Mouse (Mus musculus) CH12.LX (cell line): ENCODE measurements around the gene Lpxn. TPM values are rescaled to one million over a fixed set of nuclear protein-coding genes. Genes with fewer than 3 reads are reported as not detected.

Source experiments
- DNase-seq: peaks from one replicate; pipeline ENCODE4 v3.0.0-alpha.2; 2013; ENCODE audit errors: extremely low read depth
- H3K27ac ChIP-seq: 2 replicates; pipeline ENCODE4 v1.5.1; 2012; ENCODE audit warnings: low read depth, mild to moderate bottlenecking, control low read depth, moderate library complexity; ENCODE audit not compliant: insufficient read depth
- H3K27me3 ChIP-seq: replicated peaks from 2 replicates; pipeline ENCODE3; 2012; ENCODE audit warnings: inconsistent platforms
- H3K36me3 ChIP-seq, 2 experiments: replicated peaks in 1 of 2; 2 replicates each; pipeline versions ENCODE3 to v1.6.1; 2012; ENCODE audit warnings: inconsistent platforms in 1 of 2, low read length in 1 of 2, mild to moderate bottlenecking in 1 of 2, mixed read lengths in 1 of 2, moderate library complexity in 1 of 2; ENCODE audit not compliant: control insufficient read depth in 1 of 2, insufficient read depth in 1 of 2
- H3K4me1 ChIP-seq, 2 experiments: 2 replicates each; pipeline ENCODE4 v1.6.1; 2012; ENCODE audit warnings: inconsistent platforms in 1 of 2, moderate library complexity in 1 of 2; ENCODE audit not compliant: insufficient read depth in 2 of 2, control insufficient read depth in 1 of 2
- H3K4me2 ChIP-seq: 2 replicates; pipeline ENCODE4 v1.6.1; 2012; ENCODE audit warnings: low read depth, mild to moderate bottlenecking, control low read depth; ENCODE audit not compliant: poor library complexity, insufficient read depth, severe bottlenecking
- H3K4me3 ChIP-seq, 3 experiments: fragments of 150-350 bp in 1 of 3; sonication (generic) in 1 of 3; replicated peaks in 1 of 3; 2 replicates each; pipeline versions ENCODE3 to v1.5.1; 2011 to 2012; ENCODE audit warnings: low read depth in 2 of 3, low read length in 2 of 3, mild to moderate bottlenecking in 2 of 3, moderate library complexity in 2 of 3, control low read depth in 1 of 3, improper control_type of control experiment in 1 of 3, inconsistent platforms in 1 of 3, mixed read lengths in 1 of 3; ENCODE audit not compliant: poor library complexity in 1 of 3
- H3K79me2 ChIP-seq: replicated peaks from 2 replicates; pipeline ENCODE4 v1.6.1; 2012; ENCODE audit warnings: mild to moderate bottlenecking, moderate library complexity; ENCODE audit not compliant: control insufficient read depth, poor library complexity, insufficient read depth, severe bottlenecking; ENCODE audit errors: extremely low read depth
- H3K9ac ChIP-seq: 2 replicates; pipeline ENCODE4 v1.6.1; 2012; ENCODE audit warnings: low read depth, mild to moderate bottlenecking, control low read depth, moderate library complexity; ENCODE audit not compliant: insufficient read depth
- H3K9me3 ChIP-seq: replicated peaks from 2 replicates; pipeline ENCODE3; 2012; ENCODE audit warnings: low read length, inconsistent platforms, mixed read lengths
- CHD1 ChIP-seq: IDR thresholded peaks from 2 replicates; pipeline ENCODE4 v1.6.1; 2012; ENCODE audit warnings: low read depth, low read length, improper control_type of control experiment, inconsistent platforms
- ELF1 ChIP-seq: IDR thresholded peaks from 2 replicates; pipeline ENCODE4 v1.6.1; 2014; ENCODE audit warnings: low read depth, mild to moderate bottlenecking, inconsistent platforms, low read length, improper control_type of control experiment
- EP300 ChIP-seq: IDR thresholded peaks from 2 replicates; pipeline ENCODE4 v1.6.1; 2011; ENCODE audit warnings: low read length, improper control_type of control experiment
- ETS1 ChIP-seq: conservative IDR thresholded peaks from 2 replicates; pipeline ENCODE4 v1.6.1; 2012; ENCODE audit warnings: low read depth, mild to moderate bottlenecking, inconsistent platforms, low read length, improper control_type of control experiment, moderate library complexity
- GABPA ChIP-seq: IDR thresholded peaks from 2 replicates; pipeline ENCODE4 v1.6.1; 2012; ENCODE audit warnings: low read depth, low read length, improper control_type of control experiment, inconsistent platforms; ENCODE audit not compliant: insufficient replicate concordance
- IRF4 ChIP-seq: IDR thresholded peaks from 2 replicates; pipeline ENCODE4 v1.6.1; 2014; ENCODE audit warnings: low read depth, mild to moderate bottlenecking, inconsistent platforms, low read length, improper control_type of control experiment
- JUN ChIP-seq: IDR thresholded peaks from 2 replicates; pipeline ENCODE4 v1.6.1; 2011; ENCODE audit warnings: low read depth, mild to moderate bottlenecking, low read length, improper control_type of control experiment, moderate library complexity; ENCODE audit not compliant: insufficient read depth
- MAFK ChIP-seq: IDR thresholded peaks from 2 replicates; pipeline ENCODE4 v1.6.1; 2011; ENCODE audit warnings: low read length, improper control_type of control experiment; ENCODE audit not compliant: insufficient replicate concordance
- MAX ChIP-seq: IDR thresholded peaks from 2 replicates; pipeline ENCODE4 v1.6.1; 2011; ENCODE audit warnings: low read length, improper control_type of control experiment
- MAZ ChIP-seq: IDR thresholded peaks from 2 replicates; pipeline ENCODE4 v1.6.1; 2012; ENCODE audit warnings: low read depth, mild to moderate bottlenecking, inconsistent platforms, low read length, improper control_type of control experiment, moderate library complexity
- MXI1 ChIP-seq: IDR thresholded peaks from 2 replicates; pipeline ENCODE4 v1.6.1; 2011; ENCODE audit warnings: mild to moderate bottlenecking, low read depth, low read length, improper control_type of control experiment
- MYC ChIP-seq: IDR thresholded peaks from 2 replicates; pipeline ENCODE4 v1.6.1; 2011; ENCODE audit warnings: low read depth, mild to moderate bottlenecking, improper control_type of control experiment, low read length
- POLR2A ChIP-seq: IDR thresholded peaks from 2 replicates; pipeline ENCODE4 v1.6.1; 2011; ENCODE audit warnings: low read depth, mild to moderate bottlenecking, improper control_type of control experiment, low read length
- POLR2AphosphoS2 ChIP-seq: IDR thresholded peaks from 2 replicates; pipeline ENCODE4 v1.6.1; 2011; ENCODE audit warnings: low read depth, low read length, improper control_type of control experiment
- SIN3A ChIP-seq: IDR thresholded peaks from 2 replicates; pipeline ENCODE4 v1.6.1; 2012; ENCODE audit warnings: low read length, improper control_type of control experiment, inconsistent platforms
- TCF12 ChIP-seq: IDR thresholded peaks from 2 replicates; pipeline ENCODE4 v1.6.1; 2014; ENCODE audit warnings: low read depth, mild to moderate bottlenecking, inconsistent platforms, low read length, improper control_type of control experiment
- USF1 ChIP-seq: IDR thresholded peaks from 2 replicates; pipeline ENCODE4 v1.6.1; 2014; ENCODE audit warnings: low read depth, mild to moderate bottlenecking, inconsistent platforms, low read length, improper control_type of control experiment
- ZKSCAN1 ChIP-seq: IDR thresholded peaks from 2 replicates; pipeline ENCODE4 v1.6.1; 2012; ENCODE audit warnings: low read depth, inconsistent platforms, low read length, improper control_type of control experiment, borderline replicate concordance
- dilution Hi-C: fragments of 300-500 bp; cut with MboI; formaldehyde crosslinking; loops from 2 replicates; pipeline ENCODE4 v1.14.3; 2020; ENCODE audit warnings: low sequenced_read_pairs; ENCODE audit not compliant: extremely low pct_unique_long_range_greater_than_20kb, extremely low pct_ligation_motif_present
- in situ Hi-C: fragments of 300-500 bp; cut with MboI; formaldehyde crosslinking; loops from 3 replicates; pipeline ENCODE4 v1.14.3; 2019; ENCODE audit warnings: low sequenced_read_pairs, low pct_ligation_motif_present, low pct_unique_long_range_greater_than_20kb, mixed read lengths
- polyA plus RNA-seq: library from polyadenylated mRNA; unstranded; fragments of >175 nt; gene quantifications from 2 replicates; pipeline ENCODE4 v1.2.1, GENCODE M21; 2012; ENCODE audit warnings: low read depth; ENCODE audit not compliant: insufficient read length
- total RNA-seq, 2 experiments: library from RNA; depleted of rRNA; stranded (reverse); fragments of 300-350 nt in 1 of 2; fragments of >200 nt in 1 of 2; gene quantifications; 2 replicates each; pipeline ENCODE4 v1.2.3; 2012 to 2014

Gene Lpxn
- total and polyA plus RNA-seq, 3 experiments, result 39.2 to 140 (median 66.4) TPM

GRCm38 (mm10) chr19:12846382-12846781, 50.4 kb downstream of the Lpxn start, which contains the start of gene Gm5244:
TSS of gene Gm5244 (plus strand) at chr19:12846682.
- no peak within 1 kb of the TSS for H3K4me2 ChIP-seq
- no peak within 1 kb of the TSS for H3K9ac ChIP-seq
- no peak within 1 kb of the TSS for H3K27ac ChIP-seq
- H3K27me3 ChIP-seq, result no peaks in the 10 kb centered on the region
- TF ChIP-seq JUN (no peak), IRF4 (no peak), GABPA (no peak), TCF12 (no peak), MYC (no peak), MAX (no peak), SIN3A (no peak), USF1 (no peak), ZKSCAN1 (no peak), ETS1 (no peak), POLR2AphosphoS2 (no peak), CHD1 (no peak), POLR2A (no peak)
- TF ChIP-seq, all 38 proteins: peak for 0
- Histone ChIP-seq H3K79me2 (no peaks in the 10 kb centered on the region), H3K4me1 (no peaks in the 10 kb centered on the region), H3K9me3 (no peaks in the 10 kb centered on the region), H3K4me3 (no peak within 1 kb of the TSS), H3K36me3 (no peaks in the 10 kb centered on the region)
- no peak for DNase-seq
- dilution Hi-C loops, result no loop called here
- in situ Hi-C loops, result no loop called here

- Histone ChIP-seq H3K27ac (no peak within 1 kb of the TSS), H3K27me3 (no peaks in the 10 kb centered on the region), H3K4me1 (no peaks in the 10 kb centered on the region), H3K36me3 (no peaks in the 10 kb centered on the region), H3K4me3 (no peak within 1 kb of the TSS), H3K4me2 (no peak within 1 kb of the TSS), H3K9ac (no peak within 1 kb of the TSS), H3K79me2 (no peaks in the 10 kb centered on the region), H3K9me3 (no peaks in the 10 kb centered on the region)
- in situ Hi-C loops, result no loop called here
- TF ChIP-seq ETS1 (no peak), EP300 (no peak), POLR2A (no peak), GABPA (no peak), MAX (no peak), JUN (no peak), MAZ (no peak), MAFK (no peak), MXI1 (no peak), TCF12 (no peak), ELF1 (no peak)
- dilution Hi-C loops, result no loop called here
- DNase-seq, result no peak
Measured at GRCm38 (mm10) chr19:12856983-12857382, 61.0 kb downstream of the Lpxn start, which contains the start of gene Olfr1444. TSS of gene Olfr1444 (plus strand) at chr19:12857283.

Other genes with a start within 250 kb of the Lpxn start
- gene Gm4952, start 196.2 kb upstream of the Lpxn start, total RNA-seq (2012; rRNA removed), result 0.13 and 0.17 TPM in 2 replicates
- gene Gm4952, start 196.2 kb upstream of the Lpxn start, total RNA-seq (2014; rRNA removed), result 0.26 TPM in 1 of 2 replicates, not detected in the other
- gene Gm4952, start 196.2 kb upstream of the Lpxn start, polyA plus RNA-seq, result not detected in 2 replicates
- gene Glyat, start 162.9 kb upstream of the Lpxn start, total RNA-seq (2012; rRNA removed), result not detected in 2 replicates
- not detected in 2 replicates for gene Glyat, start 162.9 kb upstream of the Lpxn start, total RNA-seq (2014; rRNA removed)
- gene Glyat, start 162.9 kb upstream of the Lpxn start, polyA plus RNA-seq, result not detected in 2 replicates
- not detected in 2 replicates for gene Olfr1442, start 125.8 kb upstream of the Lpxn start, total RNA-seq (2012; rRNA removed)
- not detected in 2 replicates for gene Olfr1442, start 125.8 kb upstream of the Lpxn start, total RNA-seq (2014; rRNA removed)
- not detected in 2 replicates for gene Olfr1442, start 125.8 kb upstream of the Lpxn start, polyA plus RNA-seq
- gene Olfr1443, start 118.1 kb upstream of the Lpxn start, total RNA-seq (2012; rRNA removed), result not detected in 2 replicates
- not detected in 2 replicates for gene Olfr1443, start 118.1 kb upstream of the Lpxn start, total RNA-seq (2014; rRNA removed)
- gene Olfr1443, start 118.1 kb upstream of the Lpxn start, polyA plus RNA-seq, result not detected in 2 replicates
- not detected in 2 replicates for gene Keg1, start 100.4 kb upstream of the Lpxn start, total RNA-seq (2012; rRNA removed)
- not detected in 2 replicates for gene Keg1, start 100.4 kb upstream of the Lpxn start, total RNA-seq (2014; rRNA removed)
- gene Keg1, start 100.4 kb upstream of the Lpxn start, polyA plus RNA-seq, result not detected in 2 replicates
- 1.6 and 1.7 TPM in 2 replicates for gene Cntf, start 30.6 kb upstream of the Lpxn start, total RNA-seq (2012; rRNA removed)
- 2.2 and 2.4 TPM in 2 replicates for gene Cntf, start 30.6 kb upstream of the Lpxn start, total RNA-seq (2014; rRNA removed)
- gene Cntf, start 30.6 kb upstream of the Lpxn start, polyA plus RNA-seq, result 2.4 and 3.6 TPM in 2 replicates
- gene Zfp91, start 67 bp upstream of the Lpxn start, total RNA-seq (2012; rRNA removed), result 19.3 and 25.5 TPM in 2 replicates
- gene Zfp91, start 67 bp upstream of the Lpxn start, total RNA-seq (2014; rRNA removed), result 44.8 and 49.2 TPM in 2 replicates
- 44.7 and 46.4 TPM in 2 replicates for gene Zfp91, start 67 bp upstream of the Lpxn start, polyA plus RNA-seq
- gene Gm5244, start 50.5 kb downstream of the Lpxn start, total RNA-seq (2012; rRNA removed), result not detected in 2 replicates
- gene Gm5244, start 50.5 kb downstream of the Lpxn start, total RNA-seq (2014; rRNA removed), result not detected in 2 replicates
- not detected in 2 replicates for gene Gm5244, start 50.5 kb downstream of the Lpxn start, polyA plus RNA-seq
- gene Olfr1444, start 61.1 kb downstream of the Lpxn start, total RNA-seq (2012; rRNA removed), result not detected in 2 replicates
- not detected in 2 replicates for gene Olfr1444, start 61.1 kb downstream of the Lpxn start, total RNA-seq (2014; rRNA removed)
- not detected in 2 replicates for gene Olfr1444, start 61.1 kb downstream of the Lpxn start, polyA plus RNA-seq
- gene Olfr1445, start 87.7 kb downstream of the Lpxn start, total RNA-seq (2012; rRNA removed), result not detected in 2 replicates
- gene Olfr1445, start 87.7 kb downstream of the Lpxn start, total RNA-seq (2014; rRNA removed), result not detected in 2 replicates
- gene Olfr1445, start 87.7 kb downstream of the Lpxn start, polyA plus RNA-seq, result not detected in 2 replicates
- gene Olfr1446, start 97.3 kb downstream of the Lpxn start, total RNA-seq (2012; rRNA removed), result not detected in 2 replicates
- not detected in 2 replicates for gene Olfr1446, start 97.3 kb downstream of the Lpxn start, total RNA-seq (2014; rRNA removed)
- not detected in 2 replicates for gene Olfr1446, start 97.3 kb downstream of the Lpxn start, polyA plus RNA-seq
- not detected in 2 replicates for gene Olfr1447, start 107.5 kb downstream of the Lpxn start, total RNA-seq (2012; rRNA removed)
- gene Olfr1447, start 107.5 kb downstream of the Lpxn start, total RNA-seq (2014; rRNA removed), result not detected in 2 replicates
- gene Olfr1447, start 107.5 kb downstream of the Lpxn start, polyA plus RNA-seq, result not detected in 2 replicates
- gene Olfr1448, start 128.2 kb downstream of the Lpxn start, total RNA-seq (2012; rRNA removed), result not detected in 2 replicates
- not detected in 2 replicates for gene Olfr1448, start 128.2 kb downstream of the Lpxn start, total RNA-seq (2014; rRNA removed)
- gene Olfr1448, start 128.2 kb downstream of the Lpxn start, polyA plus RNA-seq, result not detected in 2 replicates
- gene Olfr1449, start 134.6 kb downstream of the Lpxn start, total RNA-seq (2012; rRNA removed), result not detected in 2 replicates
- gene Olfr1449, start 134.6 kb downstream of the Lpxn start, total RNA-seq (2014; rRNA removed), result not detected in 2 replicates
- not detected in 2 replicates for gene Olfr1449, start 134.6 kb downstream of the Lpxn start, polyA plus RNA-seq
- not detected in 2 replicates for gene Olfr1450, start 154.1 kb downstream of the Lpxn start, total RNA-seq (2012; rRNA removed)
- not detected in 2 replicates for gene Olfr1450, start 154.1 kb downstream of the Lpxn start, total RNA-seq (2014; rRNA removed)
- gene Olfr1450, start 154.1 kb downstream of the Lpxn start, polyA plus RNA-seq, result not detected in 2 replicates
- not detected in 2 replicates for gene Olfr1451, start 198.8 kb downstream of the Lpxn start, total RNA-seq (2012; rRNA removed)
- gene Olfr1451, start 198.8 kb downstream of the Lpxn start, total RNA-seq (2014; rRNA removed), result not detected in 2 replicates
- not detected in 2 replicates for gene Olfr1451, start 198.8 kb downstream of the Lpxn start, polyA plus RNA-seq
- gene Olfr1453, start 232.1 kb downstream of the Lpxn start, total RNA-seq (2012; rRNA removed), result not detected in 2 replicates
- gene Olfr1453, start 232.1 kb downstream of the Lpxn start, total RNA-seq (2014; rRNA removed), result not detected in 2 replicates
- not detected in 2 replicates for gene Olfr1453, start 232.1 kb downstream of the Lpxn start, polyA plus RNA-seq